In genomic region chr12:112628197-112628596, GRCm38 (mm10) we compare ENCODE assay signal across 11 mouse cellular contexts. TPM values are rescaled to one million over a fixed set of nuclear protein-coding genes. Genes with fewer than 3 reads are reported as not detected.
DNase-seq lines count a peak whose midpoint lies in the region; ATAC-seq and TF ChIP-seq lines count a peak whose summit lies in the region.
"Had no signal": no experiment of that assay in that cellular context is flagged by ENCODE, and none has a peak within 500 bp of the region (broad histone marks: within the 10 kb centered on the region; RNA-seq: fewer than 3 reads in every experiment).

No protein-coding gene starts in this region.

- no peaks in the 10 kb centered on the region for H3K79me2 ChIP-seq in macrophage (ENCODE audit: inconsistent target)

- no peak overlapping the region for H3K9ac ChIP-seq in intestine, embryonic 15.5 days
- H3K9ac ChIP-seq in intestine, embryonic 16.5 days (ENCODE audit: low read depth, low read length), result no peak overlapping the region

- no peak for DNase-seq in testis, postnatal 10 days (ENCODE audit: low spot score)
- DNase-seq in limb, embryonic 10.5 days (ENCODE audit: low spot score), result no peak
- DNase-seq in left cerebral cortex, adult 2 months (ENCODE audit: extremely low spot score in 1 of 2, low spot score in 2 of 2), result no peak
- DNase-seq in kidney, adult 8-10 months, result no peak
- DNase-seq: cerebellum, adult 11 months; forebrain, postnatal 0 days had no signal

- intact Hi-C loops in left cerebral cortex, adult 2 months (cut with DNase I), result no loop called here

- no peak for TF ChIP-seq POLR2A in testis, adult 2 months (IDR thresholded peaks at IDR 0.05; ENCODE audit: control insufficient read depth, low read depth, low read length)

- ATAC-seq in intestine, embryonic 15.5 days, result no peak
- no peak for ATAC-seq in intestine, embryonic 16.5 days

- peaks cover 27% of the 10 kb centered on the region for H3K4me1 ChIP-seq in intestine, embryonic 15.5 days (replicated peaks)
- H3K4me1 ChIP-seq in intestine, embryonic 16.5 days (ENCODE audit: control insufficient read depth, insufficient read depth, low read length), result peaks cover 31% of the 10 kb centered on the region
- H3K4me1 ChIP-seq in testis, adult 2 months (ENCODE audit: control insufficient read depth, insufficient read depth, low read length), result peaks cover 9% of the 10 kb centered on the region
- peaks cover 46% of the 10 kb centered on the region for H3K4me1 ChIP-seq in limb, embryonic 10.5 days

- no peaks in the 10 kb centered on the region for H3K36me3 ChIP-seq in intestine, embryonic 15.5 days
- no peaks in the 10 kb centered on the region for H3K36me3 ChIP-seq in intestine, embryonic 16.5 days (ENCODE audit: control insufficient read depth, insufficient read depth, low read length)
- H3K36me3 ChIP-seq in testis, adult 2 months (ENCODE audit: control insufficient read depth, insufficient read depth, low read length), result no peaks in the 10 kb centered on the region
- no peaks in the 10 kb centered on the region for H3K36me3 ChIP-seq in limb, embryonic 10.5 days
- no peaks in the 10 kb centered on the region for H3K36me3 ChIP-seq in macrophage (ENCODE audit: inconsistent target)
- H3K36me3 ChIP-seq: neural tube, embryonic 13.5 days had no signal

- no peak for TF ChIP-seq CTCF in testis, adult 2 months (IDR thresholded peaks at IDR 0.05; ENCODE audit: control insufficient read depth, insufficient read depth, insufficient replicate concordance, low read depth, low read length)
- no peak for TF ChIP-seq CTCF in left cerebral cortex, adult 2 months (IDR thresholded peaks at IDR 0.05)

- no peaks in the 10 kb centered on the region for H3K9me3 ChIP-seq in intestine, embryonic 15.5 days
- H3K9me3 ChIP-seq in intestine, embryonic 16.5 days (ENCODE audit: control insufficient read depth, low read length), result no peaks in the 10 kb centered on the region
- no peaks in the 10 kb centered on the region for H3K9me3 ChIP-seq in limb, embryonic 10.5 days (replicated peaks)
- H3K9me3 ChIP-seq: neural tube, embryonic 13.5 days had no signal

- no peak overlapping the region for H3K4me3 ChIP-seq in intestine, embryonic 15.5 days (replicated peaks)
- H3K4me3 ChIP-seq in intestine, embryonic 16.5 days (ENCODE audit: low read length), result no peak overlapping the region
- H3K4me3 ChIP-seq in testis, adult 2 months (ENCODE audit: control insufficient read depth, low read depth, low read length), result peak overlapping the region; percentile 3; the same call in 1 of the 2 replicates
- H3K4me3 ChIP-seq in limb, embryonic 10.5 days, result no peak overlapping the region
- no peak overlapping the region; the same call in 1 of the 2 replicates for H3K4me3 ChIP-seq in macrophage (ENCODE audit: inconsistent target)
- no peak overlapping the region for H3K4me3 ChIP-seq in left cerebral cortex, adult 2 months

- WGBS in intestine, embryonic 15.5 days, result 90% methylated on average over 6 of the region's 6 CpGs
- 83% methylated on average over 6 of the region's 6 CpGs for WGBS in intestine, embryonic 16.5 days
- 89% methylated on average over 6 of the region's 6 CpGs for WGBS in limb, embryonic 10.5 days
- 19% methylated on average over 6 of the region's 6 CpGs for WGBS in macrophage (ENCODE audit: missing documents)

- peak overlapping the region; percentile 36; the same call in 1 of the 2 replicates for H3K27ac ChIP-seq in intestine, embryonic 15.5 days
- H3K27ac ChIP-seq in intestine, embryonic 16.5 days (ENCODE audit: low read length), result no peak overlapping the region
- H3K27ac ChIP-seq in testis, adult 2 months (ENCODE audit: control insufficient read depth, insufficient read depth, low read depth, low read length), result no peak overlapping the region
- H3K27ac ChIP-seq in limb, embryonic 10.5 days, result peak overlapping the region; percentile 59; the same call in 1 of the 2 replicates
- peak overlapping the region; percentile 98 for H3K27ac ChIP-seq in macrophage
- H3K27ac ChIP-seq in left cerebral cortex, adult 2 months, result no peak overlapping the region
- H3K27ac ChIP-seq: neural tube, embryonic 13.5 days had no signal

- no peak overlapping the region for H3K4me2 ChIP-seq in intestine, embryonic 15.5 days (replicated peaks)
- no peak overlapping the region for H3K4me2 ChIP-seq in intestine, embryonic 16.5 days (ENCODE audit: low read depth, low read length)

- 0 out of 2 replicates have a peak, but pooled peaks cover 2% of the 10 kb centered on the region for H3K27me3 ChIP-seq in intestine, embryonic 15.5 days (replicated peaks)
- no peaks in the 10 kb centered on the region for H3K27me3 ChIP-seq in intestine, embryonic 16.5 days (replicated peaks; ENCODE audit: control insufficient read depth, insufficient read depth, low read length)
- no peaks in the 10 kb centered on the region for H3K27me3 ChIP-seq in testis, adult 2 months (ENCODE audit: control insufficient read depth, insufficient read depth, low read length)
- no peaks in the 10 kb centered on the region for H3K27me3 ChIP-seq in limb, embryonic 10.5 days (ENCODE audit: low read depth, poor library complexity, severe bottlenecking)
- H3K27me3 ChIP-seq: neural tube, embryonic 13.5 days had no signal

RNA-seq across cellular contexts. Expression of gene Adssl1, which starts 8.4 kb away (rescaled TPM):
- polyA plus RNA-seq in intestine, embryonic 15.5 days (2015; fragmentation: Nextera tagmentation; extraction: Ambion mirVana), result 2.1 and 2.8 TPM in 2 replicates
- polyA plus RNA-seq in intestine, embryonic 16.5 days (2015; fragmentation: Nextera tagmentation; extraction: Ambion mirVana), result 2.1 and 2.7 TPM in 2 replicates
- 7.9 and 8.9 TPM in 2 replicates for polyA plus RNA-seq in testis, adult 2 months (2012; rRNA removed)
- 1.9 and 3.0 TPM in 2 replicates for polyA plus RNA-seq in limb, embryonic 10.5 days (2016; fragmentation: Nextera tagmentation; extraction: Ambion mirVana)
- total RNA-seq in macrophage (2018; cell fraction: chromatin; rRNA removed), result 10 to 100 TPM in 13 of 26 experiments, 1 to 10 TPM in 13; 2.6 to 59.5 (median 10.7) TPM
- total RNA-seq in macrophage (2018; cell fraction: cytosol; rRNA removed), result 10 to 100 TPM in 25 of 26 experiments, 1 to 10 TPM in 1; 9.8 to 60.0 (median 28.1) TPM
- total RNA-seq in macrophage (2018; cell fraction: nucleus; rRNA removed), result 10 to 100 TPM in 14 of 26 experiments, 1 to 10 TPM in 12; 5.0 to 69.9 (median 11.8) TPM
- 33.0 to 157 TPM (median 71.6 TPM) in 3 replicates for polyA plus RNA-seq in macrophage (2018)
- 10 to 100 TPM; 16.2 to 16.5 TPM for total RNA-seq in left cerebral cortex, adult 2 months (2021)

RNA-seq across cellular contexts. Expression of gene Siva1, which starts 16.3 kb away (rescaled TPM):
- polyA plus RNA-seq in intestine, embryonic 15.5 days (2015; fragmentation: Nextera tagmentation; extraction: Ambion mirVana), result 183 and 225 TPM in 2 replicates
- polyA plus RNA-seq in intestine, embryonic 16.5 days (2015; fragmentation: Nextera tagmentation; extraction: Ambion mirVana), result 168 and 186 TPM in 2 replicates
- polyA plus RNA-seq in testis, adult 2 months (2012; rRNA removed), result 36.0 and 41.7 TPM in 2 replicates
- 359 and 361 TPM in 2 replicates for polyA plus RNA-seq in limb, embryonic 10.5 days (2016; fragmentation: Nextera tagmentation; extraction: Ambion mirVana)
- total RNA-seq in macrophage (2018; cell fraction: chromatin; rRNA removed), result 10 to 100 TPM in 9 of 26 experiments, 1 to 10 TPM in 16, not detected in 1; 1.1 to 26.5 (median 6.5) TPM
- 10 to 100 TPM; 12.1 to 26.8 (median 20.1) TPM for total RNA-seq in macrophage (2018; cell fraction: cytosol; rRNA removed)
- total RNA-seq in macrophage (2018; cell fraction: nucleus; rRNA removed), result 10 to 100 TPM in 11 of 26 experiments, 1 to 10 TPM in 15; 2.3 to 45.8 (median 8.3) TPM
- 5.6 to 43.8 TPM (median 19.5 TPM) in 3 replicates for polyA plus RNA-seq in macrophage (2018)
- 10 to 100 TPM; 19.7 to 21.5 TPM for total RNA-seq in left cerebral cortex, adult 2 months (2021)

RNA-seq across cellular contexts. Expression of gene Inf2, which starts 39.6 kb away (rescaled TPM):
- 2.5 and 2.8 TPM in 2 replicates for polyA plus RNA-seq in intestine, embryonic 15.5 days (2015; fragmentation: Nextera tagmentation; extraction: Ambion mirVana)
- 1.6 and 2.6 TPM in 2 replicates for polyA plus RNA-seq in intestine, embryonic 16.5 days (2015; fragmentation: Nextera tagmentation; extraction: Ambion mirVana)
- polyA plus RNA-seq in testis, adult 2 months (2012; rRNA removed), result 2.9 TPM in 2 replicates
- 1.3 and 1.6 TPM in 2 replicates for polyA plus RNA-seq in limb, embryonic 10.5 days (2016; fragmentation: Nextera tagmentation; extraction: Ambion mirVana)
- 100 to 1,000 TPM in 3 of 26 experiments, 10 to 100 TPM in 23; 10.2 to 397 (median 25.5) TPM for total RNA-seq in macrophage (2018; cell fraction: chromatin; rRNA removed)
- total RNA-seq in macrophage (2018; cell fraction: cytosol; rRNA removed), result 10 to 100 TPM in 12 of 26 experiments, 1 to 10 TPM in 14; 2.1 to 23.7 (median 7.4) TPM
- 10 to 100 TPM in 16 of 26 experiments, 1 to 10 TPM in 10; 4.2 to 93.0 (median 16.7) TPM for total RNA-seq in macrophage (2018; cell fraction: nucleus; rRNA removed)
- polyA plus RNA-seq in macrophage (2018), result 6.8 to 20.9 TPM (median 9.4 TPM) in 3 replicates
- 100 to 1,000 TPM; 131 to 151 TPM for total RNA-seq in left cerebral cortex, adult 2 months (2021)

RNA-seq across cellular contexts. Expression of gene Akt1, which starts 46.5 kb away (rescaled TPM):
- polyA plus RNA-seq in intestine, embryonic 15.5 days (2015; fragmentation: Nextera tagmentation; extraction: Ambion mirVana), result 128 and 141 TPM in 2 replicates
- polyA plus RNA-seq in intestine, embryonic 16.5 days (2015; fragmentation: Nextera tagmentation; extraction: Ambion mirVana), result 56.5 and 65.5 TPM in 2 replicates
- polyA plus RNA-seq in testis, adult 2 months (2012; rRNA removed), result 28.3 and 29.1 TPM in 2 replicates
- 59.3 and 82.8 TPM in 2 replicates for polyA plus RNA-seq in limb, embryonic 10.5 days (2016; fragmentation: Nextera tagmentation; extraction: Ambion mirVana)
- 100 to 1,000 TPM in 20 of 26 experiments, 10 to 100 TPM in 6; 46.0 to 331 (median 122) TPM for total RNA-seq in macrophage (2018; cell fraction: chromatin; rRNA removed)
- total RNA-seq in macrophage (2018; cell fraction: cytosol; rRNA removed), result 100 to 1,000 TPM in 25 of 26 experiments, 10 to 100 TPM in 1; 98.0 to 240 (median 160) TPM
- total RNA-seq in macrophage (2018; cell fraction: nucleus; rRNA removed), result 100 to 1,000 TPM in 16 of 26 experiments, 10 to 100 TPM in 10; 69.7 to 196 (median 103) TPM
- polyA plus RNA-seq in macrophage (2018), result 174 to 203 TPM (median 184 TPM) in 3 replicates
- total RNA-seq in left cerebral cortex, adult 2 months (2021), result 100 to 1,000 TPM; 144 to 157 TPM

RNA-seq across cellular contexts. Expression of gene Zbtb42, which starts 50.4 kb away (rescaled TPM):
- 7.5 and 10.3 TPM in 2 replicates for polyA plus RNA-seq in intestine, embryonic 15.5 days (2015; fragmentation: Nextera tagmentation; extraction: Ambion mirVana)
- 6.8 and 8.2 TPM in 2 replicates for polyA plus RNA-seq in intestine, embryonic 16.5 days (2015; fragmentation: Nextera tagmentation; extraction: Ambion mirVana)
- 49.9 and 55.5 TPM in 2 replicates for polyA plus RNA-seq in testis, adult 2 months (2012; rRNA removed)
- 1.4 and 2.7 TPM in 2 replicates for polyA plus RNA-seq in limb, embryonic 10.5 days (2016; fragmentation: Nextera tagmentation; extraction: Ambion mirVana)
- total RNA-seq in macrophage (2018; cell fraction: chromatin; rRNA removed), result 1 to 10 TPM in 19 of 26 experiments, under 1 TPM in 6, not detected in 1; 0.33 to 9.8 (median 1.9) TPM
- total RNA-seq in macrophage (2018; cell fraction: cytosol; rRNA removed), result 10 to 100 TPM in 1 of 26 experiments, 1 to 10 TPM in 25; 1.1 to 13.8 (median 3.6) TPM
- total RNA-seq in macrophage (2018; cell fraction: nucleus; rRNA removed), result 10 to 100 TPM in 2 of 26 experiments, 1 to 10 TPM in 24; 1.0 to 13.1 (median 3.1) TPM
- polyA plus RNA-seq in macrophage (2018), result 3.2 to 4.7 TPM (median 3.5 TPM) in 3 replicates
- 1 to 10 TPM; 1.1 to 1.2 TPM for total RNA-seq in left cerebral cortex, adult 2 months (2021)

Comparison
In these comparisons a context has a peak if more than half of its experiments do, and no peak if none do; other contexts are left out.
1. H3K27ac ChIP-seq: peak in intestine, embryonic 15.5 days (single experiment), limb, embryonic 10.5 days (single experiment) and macrophage (single experiment); none in intestine, embryonic 16.5 days (single experiment), testis, adult 2 months (single experiment) and left cerebral cortex, adult 2 months (single experiment).